13 mouse cellular contexts compared by ENCODE assay signal in genomic region chr2:167127404-167127803, GRCm38 (mm10).
A peak's percentile ranks its signal among the peaks of the same experiment; 100 is the strongest.
DNase-seq lines count a peak whose midpoint lies in the region; ATAC-seq and TF ChIP-seq lines count a peak whose summit lies in the region.
"Had no signal": no experiment of that assay in that cellular context is flagged by ENCODE, and none has a peak within 500 bp of the region (broad histone marks: within the 10 kb centered on the region; RNA-seq: fewer than 3 reads in every experiment).

No protein-coding gene starts in this region.

- no peak overlapping the region for H3K4me3 ChIP-seq in kidney, adult 2 months (ENCODE audit: insufficient read depth, low read depth, low read length)
- H3K4me3 ChIP-seq in kidney, embryonic 14.5 days (ENCODE audit: low read length): no peak overlapping the region
- H3K4me3 ChIP-seq: midbrain, embryonic 12.5 days; myocyte had no signal

- no peaks in the 10 kb centered on the region for H3K27me3 ChIP-seq in kidney, adult 2 months (replicated peaks; ENCODE audit: control insufficient read depth, insufficient read depth, low read length)
- H3K27me3 ChIP-seq in kidney, embryonic 14.5 days (ENCODE audit: control insufficient read depth, insufficient read depth, low read length): no peaks in the 10 kb centered on the region

- WGBS in kidney, adult 2 months: 57% methylated on average over 5 of the region's 5 CpGs
- WGBS in kidney, embryonic 14.5 days: 84% methylated on average over 5 of the region's 5 CpGs

- H3K4me2 ChIP-seq in kidney, embryonic 14.5 days (replicated peaks; ENCODE audit: low read depth, low read length): no peak overlapping the region
- H3K4me2 ChIP-seq: midbrain, embryonic 12.5 days had no signal

- no peak for TF ChIP-seq CTCF in kidney, adult 2 months (conservative IDR thresholded peaks at IDR 0.05; ENCODE audit: insufficient read depth, insufficient read length, low read depth, low read length)

- no peak for TF ChIP-seq POLR2A in kidney, adult 2 months (IDR thresholded peaks at IDR 0.05; ENCODE audit: low read depth, low read length)

- ATAC-seq in kidney, embryonic 14.5 days (ENCODE audit: low FRiP score, low TSS enrichment): no peak

- no peaks in the 10 kb centered on the region for H3K36me3 ChIP-seq in kidney, adult 2 months (ENCODE audit: control insufficient read depth, insufficient read depth, low read length)
- no peaks in the 10 kb centered on the region for H3K36me3 ChIP-seq in kidney, embryonic 14.5 days (ENCODE audit: control insufficient read depth, insufficient read depth, low read length)
- H3K36me3 ChIP-seq: midbrain, embryonic 12.5 days had no signal

- no peak overlapping the region for H3K9ac ChIP-seq in kidney, embryonic 14.5 days (ENCODE audit: low read depth, low read length)
- H3K9ac ChIP-seq: midbrain, embryonic 12.5 days had no signal

- no peaks in the 10 kb centered on the region for H3K4me1 ChIP-seq in kidney, adult 2 months (ENCODE audit: control insufficient read depth, insufficient read depth, low read length)
- peaks cover 26% of the 10 kb centered on the region for H3K4me1 ChIP-seq in kidney, embryonic 14.5 days (ENCODE audit: control insufficient read depth, insufficient read depth, low read length)

- no peaks in the 10 kb centered on the region for H3K9me3 ChIP-seq in kidney, embryonic 14.5 days (ENCODE audit: control insufficient read depth, low read length)
- H3K9me3 ChIP-seq: midbrain, embryonic 12.5 days had no signal

- no peak overlapping the region for H3K27ac ChIP-seq in kidney, adult 2 months (ENCODE audit: insufficient read depth, low read depth, low read length)
- H3K27ac ChIP-seq in kidney, embryonic 14.5 days (ENCODE audit: low read depth, low read length): no peak overlapping the region
- H3K27ac ChIP-seq: midbrain, embryonic 12.5 days had no signal

- DNase-seq in kidney, adult 2 months: peak; percentile 57
- peak; percentile 3 for DNase-seq in right cerebral cortex, adult 18-20 months
- no peak for DNase-seq in right cerebral cortex, postnatal 14 days
- peak; percentile 54 to 76 for DNase-seq in kidney, postnatal 25 days
- peak; percentile 54 for DNase-seq in testis, postnatal 14 days (ENCODE audit: low spot score)
- DNase-seq in thymus, postnatal 10 days (ENCODE audit: low spot score in 2 of 2): no peak
- no peak for DNase-seq in layer of hippocampus, postnatal 25 days (ENCODE audit: extremely low spot score in 1 of 2, low spot score in 1 of 2)
- DNase-seq: gastrocnemius, postnatal 14 days; liver; thymus, postnatal 14 days had no signal

Comparison
In these comparisons a context has a peak if more than half of its experiments do, and no peak if none do; other contexts are left out.
1. DNase-seq: peak in kidney, adult 2 months (single experiment), right cerebral cortex, adult 18-20 months (single experiment), kidney, postnatal 25 days (2 of 2) and testis, postnatal 14 days (single experiment); none in right cerebral cortex, postnatal 14 days (single experiment), thymus, postnatal 10 days (0 of 2) and layer of hippocampus, postnatal 25 days (0 of 2).